Mouse (Mus musculus) neural tube, embryonic 10.5 days (tissue): ENCODE results near the gene Acer1.

Source experiments
- DNase-seq: peaks from one replicate; pipeline ENCODE4 v3.0.0-alpha.2; 2017; ENCODE audit warnings: low spot score; ENCODE audit errors: extremely low spot score

Acer1 gene

GRCm38 (mm10) chr17:56989467-56990114 lies 7.7 kb upstream of the Acer1 start:
- no peak for DNase-seq

- no peak for DNase-seq
These were observed 7.0 kb upstream of the Acer1 start for GRCm38 (mm10) chr17:56988921-56989430.

DNA sequence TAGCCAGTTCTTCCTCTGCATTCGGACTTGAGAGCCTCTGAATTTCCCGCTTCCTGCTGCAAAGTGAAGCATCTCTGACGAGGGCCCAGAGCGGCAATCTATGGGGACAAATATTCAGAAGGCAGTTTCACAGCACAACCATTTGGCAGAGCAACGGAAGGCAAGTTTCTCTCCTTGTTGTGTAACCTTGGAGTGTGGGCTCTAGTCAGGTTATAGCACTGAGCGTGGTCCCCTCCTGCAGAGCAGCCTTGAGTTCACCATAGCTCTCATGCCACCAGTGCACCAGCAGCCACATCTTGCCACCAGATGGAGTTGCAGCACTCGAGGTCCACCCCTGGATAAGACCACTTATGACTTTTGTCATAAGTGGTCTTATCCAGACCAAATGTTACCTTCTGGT lies 6.5 kb upstream of the Acer1 start:
- DNase-seq, result no peak

DNA sequence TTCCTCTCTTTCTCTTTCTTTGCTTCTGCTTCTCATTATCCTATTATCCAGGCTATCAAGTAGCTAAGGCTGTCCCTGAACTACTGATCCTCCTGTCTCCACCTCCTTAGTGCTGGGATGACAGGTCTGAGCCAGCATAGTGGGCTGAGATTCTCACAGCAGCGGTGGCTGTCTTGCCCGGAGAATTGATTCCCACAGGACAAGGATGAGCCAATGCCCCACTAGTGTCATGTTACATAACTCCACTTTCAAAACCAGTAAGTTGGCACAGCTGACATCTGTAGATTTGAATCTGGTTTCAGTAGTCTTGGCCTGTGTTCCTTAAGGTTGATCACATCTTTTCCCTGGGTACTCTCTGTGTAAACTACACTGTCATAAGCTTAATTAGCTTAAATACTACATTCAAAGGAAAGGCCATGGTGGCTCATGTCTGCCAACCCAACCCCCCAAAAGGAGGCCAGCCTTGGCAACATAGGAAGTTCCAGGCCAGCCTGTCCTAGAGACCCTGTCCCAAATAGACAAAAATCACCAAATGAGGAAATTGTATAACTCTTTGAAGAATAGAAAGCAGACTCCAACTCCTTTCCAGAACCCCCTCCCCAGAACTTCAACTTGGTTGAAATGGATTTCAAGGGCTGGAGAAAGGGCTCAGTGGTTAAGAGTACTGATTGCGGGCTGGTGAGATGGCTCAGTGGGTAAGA lies 4.3 kb upstream of the Acer1 start:
- no peak for DNase-seq

DNA sequence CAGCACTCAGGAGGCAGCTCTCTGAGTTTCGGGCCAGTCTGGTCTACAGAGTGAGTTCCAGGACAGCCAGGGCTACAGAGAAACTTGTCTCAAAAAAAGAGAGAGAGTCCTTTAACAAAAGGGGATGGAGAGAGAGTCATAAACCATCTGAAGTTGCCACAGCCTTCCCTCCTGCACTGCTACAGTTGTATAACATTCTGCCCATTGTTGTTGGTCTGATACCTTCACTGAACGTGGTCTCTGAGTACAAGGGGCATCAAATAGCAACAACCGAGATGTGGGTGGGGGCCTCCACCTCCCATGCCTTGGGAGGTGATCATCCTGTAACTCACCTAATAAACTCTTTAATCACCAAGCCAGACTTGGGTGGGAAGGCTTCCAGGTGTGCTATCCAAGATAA lies 3.7 kb upstream of the Acer1 start:
- no peak for DNase-seq

GRCm38 (mm10) chr17:56984886-56985285 lies 3.0 kb upstream of the Acer1 start:
- DNase-seq, result no peak

GRCm38 (mm10) chr17:56981049-56981448 lies 877 bp downstream of the Acer1 start:
- DNase-seq, result no peak

DNA sequence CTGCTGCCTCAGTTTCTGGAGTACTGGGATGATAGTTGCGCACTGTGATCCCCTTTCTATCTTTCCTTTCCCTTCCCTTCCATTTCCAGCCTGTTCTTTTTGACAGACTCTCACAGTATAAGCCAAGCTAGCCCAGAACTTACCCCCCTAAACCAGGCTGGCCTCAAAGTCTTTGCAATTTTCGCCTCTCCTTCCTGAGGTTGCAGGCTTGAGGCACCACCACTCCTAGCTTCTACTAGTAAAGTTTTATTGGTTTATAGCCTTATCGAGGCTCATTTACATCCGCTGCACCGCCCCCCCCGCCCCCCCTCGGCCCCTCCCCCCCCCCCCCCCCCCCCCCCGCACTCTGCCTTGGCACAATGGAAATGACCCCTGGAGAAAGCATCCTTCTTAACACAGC lies 2.4 kb downstream of the Acer1 start:
- DNase-seq, result no peak

DNA sequence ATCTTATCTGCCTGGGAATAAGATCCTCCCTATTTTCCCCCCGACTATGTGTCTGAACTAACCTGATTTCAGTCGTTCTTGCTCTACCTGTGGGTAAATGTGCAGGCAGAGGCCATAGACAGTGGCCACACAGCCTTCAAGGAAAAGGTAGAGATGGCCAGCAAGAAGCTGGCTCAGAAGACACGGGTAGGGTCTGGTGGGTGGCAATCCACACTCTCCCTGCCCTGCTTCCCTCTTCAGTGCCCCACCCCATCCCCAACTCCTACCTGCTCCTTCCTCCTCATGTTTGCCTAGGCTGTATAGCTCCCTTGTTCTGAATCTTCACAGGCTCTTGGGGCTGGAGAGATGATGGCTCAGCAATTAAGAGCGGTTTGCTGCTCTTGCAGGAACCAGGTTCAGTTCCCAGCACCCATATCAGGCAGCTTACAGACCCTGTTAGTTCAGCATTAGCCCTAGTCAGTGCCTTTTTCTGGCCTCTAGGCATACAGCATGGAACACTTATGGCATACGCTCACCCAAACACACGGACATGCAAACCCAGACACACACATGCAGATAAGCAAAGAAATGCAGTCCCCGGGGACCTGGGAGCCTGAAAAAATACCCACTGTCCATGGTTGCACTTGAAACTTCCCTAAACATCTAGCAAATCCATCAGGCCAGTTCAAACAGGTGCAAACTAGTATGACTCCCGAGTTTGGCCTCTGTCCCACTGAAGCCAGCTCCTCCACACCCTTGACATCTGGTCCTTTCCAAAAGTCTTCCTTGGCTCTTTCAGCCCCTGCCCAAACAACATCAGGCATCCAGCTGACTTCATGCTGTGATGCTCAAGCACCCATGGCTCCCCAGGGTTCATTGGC lies 5.2 kb downstream of the Acer1 start:
- no peak for DNase-seq

- no peak for DNase-seq
These were observed 6.5 kb downstream of the Acer1 start for GRCm38 (mm10) chr17:56975391-56975790.

- DNase-seq, result no peak
These were observed 7.2 kb downstream of the Acer1 start for GRCm38 (mm10) chr17:56974708-56975240.

DNA sequence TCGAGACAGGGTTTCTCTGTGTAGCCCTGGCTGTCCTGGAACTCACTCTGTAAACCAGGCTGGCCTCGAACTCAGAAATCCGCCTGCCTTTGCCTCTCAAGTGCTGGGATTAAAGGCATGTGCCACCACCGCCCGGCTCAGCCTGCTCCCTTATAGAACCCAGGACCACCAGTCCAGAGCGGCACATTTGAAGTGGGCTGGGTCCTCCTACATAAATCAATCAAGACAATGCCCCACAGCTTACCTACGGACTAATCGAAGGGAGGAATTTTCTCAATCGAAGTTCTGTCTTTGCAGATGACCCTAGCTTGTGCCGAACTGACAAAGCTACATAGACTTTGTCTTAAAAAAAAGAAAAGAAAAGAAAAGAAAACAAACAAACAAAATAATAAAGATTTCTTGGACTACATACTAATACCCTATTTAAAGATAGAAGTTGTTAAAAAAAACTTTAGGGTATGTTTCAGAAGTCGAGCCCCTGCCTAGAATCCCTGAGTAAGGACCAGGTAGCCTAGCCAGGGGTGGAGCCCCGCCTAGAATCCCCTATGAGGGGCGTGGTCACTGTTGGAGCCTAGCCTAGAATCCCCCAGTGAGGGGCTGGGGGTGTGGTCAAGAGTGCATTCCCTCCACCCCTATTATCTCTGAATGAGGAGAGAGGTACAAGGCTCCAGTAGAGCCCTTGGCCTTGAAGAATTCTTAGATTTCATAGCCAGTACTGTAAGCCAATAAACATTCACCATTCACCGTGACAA lies 7.8 kb downstream of the Acer1 start:
- no peak for DNase-seq

DNA sequence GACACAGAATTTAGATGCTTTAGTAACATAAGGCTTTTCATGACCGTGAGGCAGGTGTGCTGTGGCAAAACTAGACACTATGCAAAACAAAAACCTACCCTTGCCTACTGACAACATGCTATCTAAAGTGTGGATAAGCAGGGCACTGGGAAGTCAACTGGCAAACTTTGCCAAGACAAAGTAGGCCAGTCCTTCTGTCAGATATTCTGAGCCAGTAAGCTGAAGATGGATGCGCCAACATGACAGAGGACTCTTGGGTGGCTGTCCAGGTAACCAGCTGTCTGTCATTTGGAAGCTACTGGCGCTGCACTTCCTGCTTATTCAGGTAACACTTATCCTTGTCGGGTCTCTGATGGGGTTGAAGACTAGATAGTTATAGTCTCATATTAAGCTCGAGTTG lies 11.8 kb downstream of the Acer1 start:
- DNase-seq, result no peak

- no peak for DNase-seq
These were observed 12.6 kb downstream of the Acer1 start for GRCm38 (mm10) chr17:56969321-56969720.

DNA sequence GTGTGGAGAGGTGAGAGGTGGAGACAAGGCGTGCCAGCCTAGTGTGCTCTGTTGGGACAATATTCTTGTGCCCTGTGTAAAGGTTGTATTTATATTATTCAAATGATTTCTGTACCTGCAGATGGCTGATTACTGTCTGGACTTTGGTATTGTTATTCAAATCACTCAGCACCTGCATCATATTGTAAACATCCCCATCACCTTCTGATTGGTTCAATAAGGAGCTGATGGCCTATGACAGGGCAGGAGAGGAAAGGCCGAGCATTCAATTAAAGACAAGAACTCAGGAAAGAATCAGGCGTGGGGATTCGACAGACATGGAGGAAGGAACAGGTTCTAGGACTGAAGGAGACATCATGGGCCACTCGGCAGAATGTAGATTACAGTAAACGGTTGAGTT lies 18.3 kb downstream of the Acer1 start:
- no peak for DNase-seq

GRCm38 (mm10) chr17:56962642-56963405 lies 19.1 kb downstream of the Acer1 start:
- DNase-seq, result no peak

DNA sequence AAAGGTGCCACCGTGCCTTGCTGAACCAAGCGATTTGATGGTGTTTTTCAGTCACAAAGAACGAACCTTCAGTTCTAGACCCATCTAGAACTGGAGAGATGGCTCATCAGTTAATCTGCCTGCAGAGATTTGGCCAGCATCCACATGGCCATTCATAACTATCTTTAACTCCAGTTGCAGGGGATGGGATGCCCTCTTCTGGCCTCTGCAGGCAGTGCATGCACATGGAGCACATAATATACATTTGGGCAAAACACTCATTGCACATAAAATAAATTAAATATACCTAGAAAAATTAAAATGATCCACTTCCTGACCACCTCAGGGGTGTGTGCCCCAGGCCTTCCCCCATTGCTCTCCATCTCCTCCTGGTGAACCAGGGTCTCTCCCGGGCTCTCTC lies 20.0 kb downstream of the Acer1 start:
- DNase-seq, result no peak

GRCm38 (mm10) chr17:56958667-56959066 lies 23.3 kb downstream of the Acer1 start:
- no peak for DNase-seq

GRCm38 (mm10) chr17:56957763-56958429 lies 24.0 kb downstream of the Acer1 start:
- DNase-seq, result no peak

DNA sequence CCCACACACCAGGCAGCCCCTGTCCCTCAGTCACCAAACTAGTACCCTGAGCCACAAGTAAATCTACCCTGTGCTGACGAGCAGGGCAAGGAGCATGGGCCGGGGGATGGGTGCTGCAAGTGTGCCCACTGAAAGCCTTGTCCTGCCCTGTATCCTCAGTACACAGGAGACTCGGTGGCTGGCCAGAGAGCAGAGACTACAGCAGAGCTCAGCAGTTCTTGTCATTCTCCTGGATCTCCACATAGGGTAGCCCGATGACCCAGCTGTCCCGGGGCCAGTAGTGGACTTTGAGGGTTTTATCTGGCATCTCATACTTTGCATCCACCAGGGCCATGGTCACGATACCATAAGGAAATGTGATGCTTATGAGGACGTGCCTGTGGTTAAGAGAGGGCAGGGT lies 27.1 kb downstream of the Acer1 start:
- DNase-seq, result no peak
